In genomic region chr1:154883596-154884191, GRCm38 (mm10) we compare ENCODE assay signal across 8 mouse cellular contexts. TPM values are rescaled to one million over a fixed set of nuclear protein-coding genes. Genes with fewer than 3 reads are reported as not detected.
DNase-seq lines count a peak whose midpoint lies in the region; ATAC-seq and TF ChIP-seq lines count a peak whose summit lies in the region.

No protein-coding gene starts in this region.

- no peak for DNase-seq in heart, postnatal 0 days (ENCODE audit: low spot score)
- DNase-seq in heart, postnatal 36 days: no peak
- DNase-seq in embryo, embryonic 10.5 days (ENCODE audit: low spot score): peak; percentile 28
- no peak for DNase-seq in urinary bladder, postnatal 25 days (ENCODE audit: low spot score)
- DNase-seq in gastrocnemius, postnatal 25 days: no peak
- no peak for DNase-seq in lung, postnatal 36 days

- no peak for ATAC-seq in heart, postnatal 0 days (ENCODE audit: insufficient read depth, low read depth)
- ATAC-seq in intestine, embryonic 15.5 days: no peak
- no peak; the same call in 1 of the 2 replicates for ATAC-seq in neural tube, embryonic 14.5 days (ENCODE audit: low read depth)

- H3K9me3 ChIP-seq in heart, postnatal 0 days (replicated peaks; ENCODE audit: control insufficient read depth, low read length): no peaks in the 10 kb centered on the region
- H3K9me3 ChIP-seq in intestine, embryonic 15.5 days: no peaks in the 10 kb centered on the region
- H3K9me3 ChIP-seq in neural tube, embryonic 14.5 days (ENCODE audit: control insufficient read depth, low read length): no peaks in the 10 kb centered on the region

- peak overlapping the region; percentile 63 for H3K4me2 ChIP-seq in heart, postnatal 0 days (ENCODE audit: low read depth, low read length)
- H3K4me2 ChIP-seq in intestine, embryonic 15.5 days (replicated peaks): peak overlapping the region; percentile 83
- H3K4me2 ChIP-seq in neural tube, embryonic 14.5 days (ENCODE audit: low read depth, low read length): peak overlapping the region; percentile 82

- intact Hi-C loops in heart, postnatal 36 days (cut with DNase I): no loop called here

- no peak overlapping the region for H3K27ac ChIP-seq in heart, postnatal 0 days (ENCODE audit: low read depth)
- H3K27ac ChIP-seq in intestine, embryonic 15.5 days: no peak overlapping the region
- no peak overlapping the region for H3K27ac ChIP-seq in neural tube, embryonic 14.5 days (ENCODE audit: low read depth, low read length)

- H3K4me3 ChIP-seq in heart, postnatal 0 days (ENCODE audit: low read depth, low read length): peak overlapping the region; percentile 43
- peak overlapping the region; percentile 40 for H3K4me3 ChIP-seq in intestine, embryonic 15.5 days (replicated peaks)
- peak overlapping the region; percentile 34 for H3K4me3 ChIP-seq in neural tube, embryonic 14.5 days (ENCODE audit: low read depth, low read length)

- no peak for TF ChIP-seq EP300 in heart, postnatal 0 days (IDR thresholded peaks at IDR 0.05; ENCODE audit: low read depth)

- no peak for TF ChIP-seq CTCF in heart, postnatal 0 days (IDR thresholded peaks at IDR 0.05; ENCODE audit: low read depth)

- H3K36me3 ChIP-seq in heart, postnatal 0 days (replicated peaks; ENCODE audit: control insufficient read depth, insufficient read depth, low read length): no peaks in the 10 kb centered on the region
- H3K36me3 ChIP-seq in intestine, embryonic 15.5 days: no peaks in the 10 kb centered on the region
- H3K36me3 ChIP-seq in neural tube, embryonic 14.5 days (ENCODE audit: control insufficient read depth, insufficient read depth, low read length): no peaks in the 10 kb centered on the region

- no peaks in the 10 kb centered on the region for H3K4me1 ChIP-seq in heart, postnatal 0 days (ENCODE audit: control insufficient read depth, insufficient read depth)
- peaks cover 11% of the 10 kb centered on the region; the same call in 1 of the 2 replicates for H3K4me1 ChIP-seq in intestine, embryonic 15.5 days (replicated peaks)
- H3K4me1 ChIP-seq in neural tube, embryonic 14.5 days (ENCODE audit: control insufficient read depth, insufficient read depth, low read length): peaks cover 13% of the 10 kb centered on the region

- H3K27me3 ChIP-seq in heart, postnatal 0 days (ENCODE audit: control insufficient read depth, insufficient read depth, low read length): peaks cover 31% of the 10 kb centered on the region
- peaks cover 13% of the 10 kb centered on the region; the same call in 1 of the 2 replicates for H3K27me3 ChIP-seq in intestine, embryonic 15.5 days (replicated peaks)
- H3K27me3 ChIP-seq in neural tube, embryonic 14.5 days (ENCODE audit: control insufficient read depth, insufficient read depth, low read length): peaks cover 12% of the 10 kb centered on the region; the same call in 1 of the 2 replicates

- no peak overlapping the region; the same call in 1 of the 2 replicates for H3K9ac ChIP-seq in heart, postnatal 0 days (replicated peaks; ENCODE audit: low read depth, low read length)
- no peak overlapping the region for H3K9ac ChIP-seq in intestine, embryonic 15.5 days
- peak overlapping the region; percentile 32; the same call in 1 of the 2 replicates for H3K9ac ChIP-seq in neural tube, embryonic 14.5 days (replicated peaks; ENCODE audit: low read depth, low read length)

- 6% methylated on average over 18 of the region's 18 CpGs for WGBS in heart, postnatal 0 days
- 5% methylated on average over 18 of the region's 18 CpGs for WGBS in intestine, embryonic 15.5 days
- 3% methylated on average over 18 of the region's 18 CpGs for WGBS in neural tube, embryonic 14.5 days

RNA-seq across cellular contexts. Expression of gene Cacna1e, which starts 0.6 kb away (rescaled TPM):
- 0.08 and 0.15 TPM in 2 replicates for total RNA-seq in heart, postnatal 0 days (2014; rRNA removed; ENCODE audit: low replicate concordance)
- 0.04 and 0.05 TPM in 2 replicates for polyA plus RNA-seq in heart, postnatal 0 days (2015; fragmentation: Nextera tagmentation; extraction: Ambion mirVana)
- total RNA-seq in heart, postnatal 36 days (2021): under 1 TPM; 0.16 to 0.17 TPM
- 0.85 and 0.87 TPM in 2 replicates for polyA plus RNA-seq in intestine, embryonic 15.5 days (2015; fragmentation: Nextera tagmentation; extraction: Ambion mirVana)
- 18.5 and 35.1 TPM in 2 replicates for polyA plus RNA-seq in neural tube, embryonic 14.5 days (2014; fragmentation: Nextera tagmentation; extraction: Ambion mirVana)
- under 1 TPM; 0.05 to 0.19 TPM for total RNA-seq in gastrocnemius, postnatal 25 days (2021)
